Mouse (Mus musculus) lung, adult 2 months (tissue): ENCODE measurements around the gene Dhx33.

ENCODE experiments used
- CTCF ChIP-seq: fragments of 200-500 bp; IDR thresholded peaks from 2 replicates; pipeline ENCODE4 v1.5.1; 2011; ENCODE audit warnings: mild to moderate bottlenecking, low read length, control low read depth; ENCODE audit not compliant: insufficient read depth
- POLR2A ChIP-seq: fragments of 200-500 bp; IDR thresholded peaks from 2 replicates; pipeline ENCODE4 v1.6.1; 2011; ENCODE audit warnings: low read depth, mild to moderate bottlenecking, control low read depth, low read length, borderline replicate concordance; ENCODE audit errors: extremely low read depth

DNA sequence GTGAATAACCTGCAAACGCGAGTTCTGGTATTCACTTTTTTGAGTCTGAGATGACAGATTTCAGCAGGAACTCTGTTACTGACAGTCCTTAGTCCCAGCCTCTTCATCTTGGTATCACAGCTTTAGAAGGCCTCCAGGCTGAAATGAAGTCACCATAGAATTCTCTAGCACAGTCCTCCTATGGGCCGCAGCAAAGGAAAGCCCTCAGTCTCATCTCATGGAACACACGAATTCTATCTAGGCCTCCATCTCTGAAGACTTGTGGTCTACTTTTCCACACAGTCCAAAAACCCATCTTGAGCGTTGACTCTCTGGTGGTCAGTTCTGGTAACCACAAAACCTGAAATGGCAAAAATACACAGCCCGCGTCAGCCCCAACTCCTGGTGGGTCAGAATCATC lies 27.8 kb upstream of the Dhx33 start:
- TF ChIP-seq POLR2A (no peak), CTCF (no peak)
